Mouse (Mus musculus) neural tube, embryonic 13.5 days (tissue): Measurements from ENCODE around the gene Ccdc9. TPM values are rescaled to one million over a fixed set of nuclear protein-coding genes. Genes with fewer than 3 reads are reported as not detected.
A peak's percentile ranks its signal among the peaks of the same experiment; 100 is the strongest.
"Not testable (repeated sequence)": the region's sequence is repeated elsewhere in the genome, so short reads cannot be mapped to it uniquely, and the experiment has no call there.

ENCODE experiments used
- ATAC-seq: fragments of 200-750 bp; cut with Nextera tagmentation; 2 replicates; pipeline ENCODE4 v1.8.0; 2017; ENCODE audit warnings: low read depth, mild to moderate bottlenecking, moderate TSS enrichment, moderate library complexity
- H3K27ac ChIP-seq: fragments of 300-500 bp; sonication (generic); replicated peaks from 2 replicates; pipeline ENCODE4 v1.5.1; 2015; ENCODE audit warnings: moderate library complexity, mild to moderate bottlenecking, inconsistent platforms
- H3K27me3 ChIP-seq: fragments of 300-500 bp; sonication (generic); 2 replicates; pipeline ENCODE4 v1.6.1; 2015; ENCODE audit warnings: mild to moderate bottlenecking, inconsistent platforms
- H3K36me3 ChIP-seq: fragments of 300-500 bp; sonication (generic); 2 replicates; pipeline ENCODE4 v1.6.1; 2015; ENCODE audit warnings: mild to moderate bottlenecking, inconsistent platforms
- H3K4me1 ChIP-seq: fragments of 300-500 bp; sonication (generic); replicated peaks from 2 replicates; pipeline ENCODE4 v1.6.1; 2015; ENCODE audit warnings: inconsistent platforms
- H3K4me2 ChIP-seq: fragments of 300-500 bp; sonication (generic); 2 replicates; pipeline ENCODE4 v1.6.1; 2015; ENCODE audit warnings: inconsistent platforms, mild to moderate bottlenecking, moderate library complexity
- H3K4me3 ChIP-seq: fragments of 300-500 bp; sonication (generic); 2 replicates; pipeline ENCODE4 v1.5.1; 2015; ENCODE audit warnings: mild to moderate bottlenecking, inconsistent platforms
- H3K9ac ChIP-seq: fragments of 300-500 bp; sonication (generic); 2 replicates; pipeline ENCODE4 v1.6.1; 2015; ENCODE audit warnings: moderate library complexity, mild to moderate bottlenecking, inconsistent platforms
- H3K9me3 ChIP-seq: fragments of 300-500 bp; sonication (generic); 2 replicates; pipeline ENCODE4 v1.6.1; 2016; ENCODE audit warnings: inconsistent platforms
- WGBS: fragments of 180-500 bp; shearing (Covaris S2); methylation state at CpG from one replicate; pipeline ENCODE4 v1.1.7; 2015; 5-methylcytosine and 5-hydroxymethylcytosine counted together
- polyA plus RNA-seq: library from polyadenylated mRNA; unstranded; fragments of >200 nt; fragmentation: Nextera tagmentation; extraction: Ambion mirVana; gene quantifications from 2 replicates; pipeline ENCODE4 v1.2.1, GENCODE M21; 2015

Gene Ccdc9
- polyA plus RNA-seq, 1 experiment from 2014 or later: 31.2 TPM

GRCm38 (mm10) chr7:16282334-16282733 is 4.3 kb downstream of the Ccdc9 start:
- no peak overlapping the region for H3K4me2 ChIP-seq
- no peak overlapping the region for H3K4me3 ChIP-seq
- H3K36me3 ChIP-seq: peaks cover 65% of the 10 kb centered on the region
- no peak for ATAC-seq
- H3K4me1 ChIP-seq: peaks cover 14% of the 10 kb centered on the region
- no peak overlapping the region for H3K27ac ChIP-seq
- no peak overlapping the region for H3K9ac ChIP-seq
- WGBS: 93% methylated on average over 13 of the region's 13 CpGs
- no peaks in the 10 kb centered on the region for H3K9me3 ChIP-seq
- H3K27me3 ChIP-seq: no peaks in the 10 kb centered on the region

- Histone ChIP-seq H3K27ac (no peak overlapping the region), H3K9me3 (no peaks in the 10 kb centered on the region), H3K4me2 (no peak overlapping the region), H3K27me3 (no peaks in the 10 kb centered on the region), H3K9ac (no peak overlapping the region), H3K4me3 (no peak overlapping the region), H3K4me1 (peaks cover 11% of the 10 kb centered on the region), H3K36me3 (peaks cover 80% of the 10 kb centered on the region)
- no peak for ATAC-seq
- 93% methylated on average over 11 of the region's 11 CpGs for WGBS
These were observed 5.9 kb downstream of the Ccdc9 start for GRCm38 (mm10) chr7:16280721-16281120.

GRCm38 (mm10) chr7:16274922-16275890 is 11.4 kb downstream of the Ccdc9 start:
- Histone ChIP-seq H3K27ac (no peak overlapping the region), H3K4me3 (no peak overlapping the region), H3K36me3 (peaks cover 50% of the 10 kb centered on the region), H3K4me1 (peaks cover 32% of the 10 kb centered on the region), H3K9ac (0 out of 2 replicates have a peak overlapping the region, but pooled peaks have one; percentile 3), H3K9me3 (no peaks in the 10 kb centered on the region), H3K27me3 (no peaks in the 10 kb centered on the region), H3K4me2 (no peak overlapping the region)
- WGBS: 85% methylated on average over 10 of the region's 10 CpGs
- ATAC-seq: no peak

- H3K9ac ChIP-seq: peak overlapping the region; percentile 68
- no peaks in the 10 kb centered on the region for H3K9me3 ChIP-seq
- peak overlapping the region; percentile 88 for H3K4me2 ChIP-seq
- WGBS: under 1% methylated on average over 17 of the region's 18 CpGs
- ATAC-seq: peak; percentile 81
- peak overlapping the region; percentile 76 for H3K4me3 ChIP-seq
- peak overlapping the region; percentile 95 for H3K27ac ChIP-seq
- peaks cover 32% of the 10 kb centered on the region for H3K4me1 ChIP-seq
- no peaks in the 10 kb centered on the region for H3K27me3 ChIP-seq
- H3K36me3 ChIP-seq: peaks cover 39% of the 10 kb centered on the region
These were observed 12.8 kb downstream of the Ccdc9 start for GRCm38 (mm10) chr7:16273766-16274140.

GRCm38 (mm10) chr7:16273081-16273765 is 13.4 kb downstream of the Ccdc9 start, which contains the start of gene Inafm1:
Gene Inafm1 (minus strand): TSS chr7:16273617.
- peak within 1 kb of the TSS; percentile 95 for H3K27ac ChIP-seq
- peak; percentile 89 for ATAC-seq
- no peaks in the 10 kb centered on the region for H3K9me3 ChIP-seq
- H3K4me3 ChIP-seq: peak within 1 kb of the TSS; percentile 76
- H3K4me1 ChIP-seq: peaks cover 32% of the 10 kb centered on the region
- 1% methylated on average over 46 of the region's 49 CpGs for WGBS
- no peaks in the 10 kb centered on the region for H3K27me3 ChIP-seq
- peak within 1 kb of the TSS; percentile 92 for H3K9ac ChIP-seq
- H3K4me2 ChIP-seq: peak within 1 kb of the TSS; percentile 88
- H3K36me3 ChIP-seq: peaks cover 37% of the 10 kb centered on the region

- Histone ChIP-seq H3K4me1 (peaks cover 32% of the 10 kb centered on the region), H3K27me3 (no peaks in the 10 kb centered on the region), H3K9me3 (no peaks in the 10 kb centered on the region), H3K9ac (peak overlapping the region; percentile 92), H3K4me3 (peak overlapping the region; percentile 76), H3K27ac (peak overlapping the region; percentile 95), H3K36me3 (peaks cover 32% of the 10 kb centered on the region), H3K4me2 (peak overlapping the region; percentile 88)
- peak; percentile 81 for ATAC-seq
- WGBS: under 1% methylated on average over 41 of the region's 46 CpGs
These were observed 13.9 kb downstream of the Ccdc9 start for GRCm38 (mm10) chr7:16272681-16273080.

GRCm38 (mm10) chr7:16271139-16271538 is 15.5 kb downstream of the Ccdc9 start:
- no peak for ATAC-seq
- Histone ChIP-seq H3K4me1 (peaks cover 32% of the 10 kb centered on the region), H3K27ac (no peak overlapping the region), H3K9me3 (no peaks in the 10 kb centered on the region; the same call in 1 of the 2 replicates), H3K4me3 (peak overlapping the region; percentile 76; the same call in 1 of the 2 replicates), H3K36me3 (peaks cover 18% of the 10 kb centered on the region), H3K9ac (peak overlapping the region; percentile 92), H3K27me3 (no peaks in the 10 kb centered on the region), H3K4me2 (peak overlapping the region; percentile 88)
- WGBS: 35% methylated on average over 1 of the region's 1 CpGs

- H3K4me2 ChIP-seq, H3K4me3 ChIP-seq, H3K9me3 ChIP-seq, H3K27me3 ChIP-seq, H3K9ac ChIP-seq, ATAC-seq, H3K27ac ChIP-seq, H3K36me3 ChIP-seq: not testable (repeated sequence)
- 83% methylated on average over 7 of the region's 7 CpGs for WGBS
- H3K4me1 ChIP-seq: peaks cover 12% of the 10 kb centered on the region
These were observed 20.0 kb downstream of the Ccdc9 start for GRCm38 (mm10) chr7:16266593-16266992.

GRCm38 (mm10) chr7:16265856-16266255 is 20.7 kb downstream of the Ccdc9 start:
- Histone ChIP-seq H3K27ac (no peak overlapping the region), H3K4me1 (peaks cover 4% of the 10 kb centered on the region), H3K4me3 (no peak overlapping the region), H3K27me3 (no peaks in the 10 kb centered on the region), H3K36me3 (0 out of 2 replicates have a peak, but pooled peaks cover 4% of the 10 kb centered on the region), H3K9me3 (peaks cover 8% of the 10 kb centered on the region), H3K4me2 (no peak overlapping the region), H3K9ac (no peak overlapping the region)
- 90% methylated on average over 11 of the region's 11 CpGs for WGBS
- no peak for ATAC-seq

- no peak overlapping the region for H3K9ac ChIP-seq
- H3K4me3 ChIP-seq: no peak overlapping the region
- no peaks in the 10 kb centered on the region for H3K27me3 ChIP-seq
- H3K9me3 ChIP-seq: peaks cover 8% of the 10 kb centered on the region
- H3K27ac ChIP-seq: no peak overlapping the region
- no peak overlapping the region for H3K4me2 ChIP-seq
- 0 out of 2 replicates have a peak, but pooled peaks cover 4% of the 10 kb centered on the region for H3K36me3 ChIP-seq
- no peaks in the 10 kb centered on the region for H3K4me1 ChIP-seq
- ATAC-seq: no peak
- WGBS: 83% methylated on average over 5 of the region's 5 CpGs
These were observed 22.8 kb downstream of the Ccdc9 start for GRCm38 (mm10) chr7:16263843-16264242.

- H3K4me2 ChIP-seq: no peak overlapping the region
- H3K36me3 ChIP-seq: no peaks in the 10 kb centered on the region
- no peaks in the 10 kb centered on the region for H3K27me3 ChIP-seq
- no peak overlapping the region for H3K27ac ChIP-seq
- no peaks in the 10 kb centered on the region for H3K4me1 ChIP-seq
- 30% methylated on average over 8 of the region's 8 CpGs for WGBS
- peaks cover 8% of the 10 kb centered on the region for H3K9me3 ChIP-seq
- ATAC-seq: no peak
- H3K4me3 ChIP-seq: no peak overlapping the region
- H3K9ac ChIP-seq: no peak overlapping the region
These were observed 23.4 kb downstream of the Ccdc9 start for GRCm38 (mm10) chr7:16263015-16263787.
